Mouse (Mus musculus) urinary bladder, postnatal 4 days (tissue): ENCODE measurements around the gene Acat3.
"Not testable (repeated sequence)": the region's sequence is repeated elsewhere in the genome, so short reads cannot be mapped to it uniquely, and the experiment has no call there.

Source experiments
- DNase-seq, 2 experiments: peaks; one replicate each; pipeline ENCODE4 v3.0.0; 2021 to 2022; ENCODE audit warnings: low spot score in 2 of 2

Acat3 gene

GRCm38 (mm10) chr17:12916588-12917380 lies 23.6 kb downstream of the Acat3 start:
- DNase-seq = no peak

- DNase-seq = peak; percentile 98
These were observed 24.4 kb downstream of the Acat3 start, which contains the start of gene Mrpl18 for GRCm38 (mm10) chr17:12915881-12916583. Mrpl18 (minus strand) TSS chr17:12916345.

GRCm38 (mm10) chr17:12915488-12915880 lies 24.9 kb downstream of the Acat3 start, which contains the start of gene Tcp1:
Tcp1 (plus strand) TSS chr17:12915701.
- peak in 1 of 2 experiments; percentile 26 for DNase-seq

GRCm38 (mm10) chr17:12910391-12910790 lies 30.0 kb downstream of the Acat3 start:
- DNase-seq = no peak

GRCm38 (mm10) chr17:12909361-12910280 lies 30.8 kb downstream of the Acat3 start, which contains the start of gene Pnldc1:
Pnldc1 (minus strand) TSS chr17:12910230.
- peak in 1 of 2 experiments; percentile 57 for DNase-seq

GRCm38 (mm10) chr17:12906436-12906835 lies 34.0 kb downstream of the Acat3 start:
- DNase-seq = peak in 1 of 2 experiments; percentile 43

- peak in 1 of 2 experiments; percentile 40 for DNase-seq
These were observed 34.6 kb downstream of the Acat3 start for GRCm38 (mm10) chr17:12905810-12906209.

GRCm38 (mm10) chr17:12904349-12904748 lies 36.1 kb downstream of the Acat3 start:
- peak in 1 of 2 experiments; percentile 56 for DNase-seq

- DNase-seq = peak in 1 of 2 experiments; percentile 54
These were observed 36.7 kb downstream of the Acat3 start for GRCm38 (mm10) chr17:12903372-12904333.

- no peak for DNase-seq
These were observed 38.1 kb downstream of the Acat3 start for GRCm38 (mm10) chr17:12902291-12902690.

GRCm38 (mm10) chr17:12898607-12899006 lies 41.8 kb downstream of the Acat3 start:
- not testable (repeated sequence) for DNase-seq

GRCm38 (mm10) chr17:12897674-12898073 lies 42.7 kb downstream of the Acat3 start:
- DNase-seq = no peak

- DNase-seq = no peak
These were observed 48.4 kb downstream of the Acat3 start for GRCm38 (mm10) chr17:12892033-12892432.

GRCm38 (mm10) chr17:12891054-12891453 lies 49.3 kb downstream of the Acat3 start:
- DNase-seq = no peak

GRCm38 (mm10) chr17:12887021-12887775 lies 53.2 kb downstream of the Acat3 start:
- no peak for DNase-seq

GRCm38 (mm10) chr17:12886620-12887019 lies 53.8 kb downstream of the Acat3 start:
- no peak for DNase-seq

- DNase-seq = no peak
These were observed 59.2 kb downstream of the Acat3 start for GRCm38 (mm10) chr17:12881216-12881615.

GRCm38 (mm10) chr17:12880178-12880577 lies 60.2 kb downstream of the Acat3 start:
- DNase-seq = peak; percentile 63 to 81

GRCm38 (mm10) chr17:12875734-12876133 lies 64.7 kb downstream of the Acat3 start, which contains the start of gene Mrgprh:
Mrgprh (plus strand) TSS chr17:12876034.
- DNase-seq = no peak
